Mouse (Mus musculus) gastrocnemius, adult 2 months (tissue): Measurements from ENCODE around the gene Cemip. TPM values are rescaled to one million over a fixed set of nuclear protein-coding genes. Genes with fewer than 3 reads are reported as not detected.
A peak's percentile ranks its signal among the peaks of the same experiment; 100 is the strongest.

Experiments used
- DNase-seq: peaks from one replicate; pipeline ENCODE4 v3.0.0; 2022
- H3K27ac ChIP-seq: fragments of 200-600 bp; 2 replicates; pipeline ENCODE4 v1.8.1; 2022; ENCODE audit warnings: mild to moderate bottlenecking
- H3K4me3 ChIP-seq: fragments of 200-600 bp; 2 replicates; pipeline ENCODE4 v1.8.1; 2022; ENCODE audit warnings: mild to moderate bottlenecking, moderate library complexity
- CTCF ChIP-seq: fragments of 200-600 bp; IDR thresholded peaks from 2 replicates; pipeline ENCODE4 v1.8.1; 2022; ENCODE audit warnings: antibody characterized with exemption, mild to moderate bottlenecking, moderate library complexity
- intact Hi-C: fragments of 180-260 bp; cut with DNase I; formaldehyde crosslinking; loops from one replicate; pipeline ENCODE4 v1.15.1; 2025
- total RNA-seq, 2 experiments: library from RNA; stranded (reverse); gene quantifications; 2 replicates each; pipeline ENCODE4 v1.2.3; 2021

Cemip gene
- total RNA-seq, 2 experiments from 2014 or later: not detected

- intact Hi-C loops: loop anchor here (5.0 kb wide), 1 partner anchor 67 kb away; the partner anchor contains the start of gene Abhd17c
- peak; percentile 66 for DNase-seq
Observed at GRCm38 (mm10) chr7:84085049-84085945, 1.0 kb downstream of the Cemip start.

GRCm38 (mm10) chr7:84077257-84078013, 8.9 kb downstream of the Cemip start:
- no peak for DNase-seq
- TF ChIP-seq CTCF: no peak
- intact Hi-C loops: no loop called here
- H3K4me3 ChIP-seq: no peak overlapping the region
- H3K27ac ChIP-seq: no peak overlapping the region

More at GRCm38 (mm10) chr7:84085049-84085945, 1.0 kb downstream of the Cemip start:
- H3K4me3 ChIP-seq: no peak overlapping the region
- no peak for TF ChIP-seq CTCF
- H3K27ac ChIP-seq: no peak overlapping the region

- Histone ChIP-seq H3K27ac (no peak overlapping the region), H3K4me3 (no peak overlapping the region)
- intact Hi-C loops: no loop called here
- no peak for DNase-seq
- TF ChIP-seq CTCF: no peak
Observed at GRCm38 (mm10) chr7:84074266-84074665, 12.0 kb downstream of the Cemip start.

GRCm38 (mm10) chr7:84073856-84074255, 12.4 kb downstream of the Cemip start:
- no peak for TF ChIP-seq CTCF
- intact Hi-C loops: no loop called here
- no peak for DNase-seq
- H3K27ac ChIP-seq: no peak overlapping the region
- H3K4me3 ChIP-seq: no peak overlapping the region

GRCm38 (mm10) chr7:84068931-84069330, 17.4 kb downstream of the Cemip start:
- Histone ChIP-seq H3K27ac (no peak overlapping the region), H3K4me3 (peak overlapping the region; percentile 23)
- intact Hi-C loops: loop anchor here (5.0 kb wide), 1 partner anchor 117 kb away; no protein-coding TSS in a partner anchor
- DNase-seq: peak; percentile 74
- TF ChIP-seq CTCF: no peak

GRCm38 (mm10) chr7:84059799-84060198, 26.5 kb downstream of the Cemip start:
- Histone ChIP-seq H3K27ac (no peak overlapping the region), H3K4me3 (no peak overlapping the region)
- intact Hi-C loops: no loop called here
- no peak for TF ChIP-seq CTCF
- DNase-seq: no peak

- intact Hi-C loops: no loop called here
- H3K4me3 ChIP-seq: no peak overlapping the region
- DNase-seq: peak; percentile 32
- no peak for TF ChIP-seq CTCF
- H3K27ac ChIP-seq: no peak overlapping the region
Observed at GRCm38 (mm10) chr7:84055961-84056629, 30.2 kb downstream of the Cemip start.

- DNase-seq: no peak
- intact Hi-C loops: no loop called here
- no peak overlapping the region for H3K4me3 ChIP-seq
- no peak overlapping the region for H3K27ac ChIP-seq
- no peak for TF ChIP-seq CTCF
Observed at GRCm38 (mm10) chr7:84053856-84054255, 32.4 kb downstream of the Cemip start.

GRCm38 (mm10) chr7:84051423-84051822, 34.9 kb downstream of the Cemip start:
- TF ChIP-seq CTCF: no peak
- no peak for DNase-seq
- no peak overlapping the region for H3K4me3 ChIP-seq
- intact Hi-C loops: no loop called here
- no peak overlapping the region for H3K27ac ChIP-seq

GRCm38 (mm10) chr7:84045546-84045945, 40.8 kb downstream of the Cemip start:
- intact Hi-C loops: no loop called here
- Histone ChIP-seq H3K27ac (no peak overlapping the region), H3K4me3 (no peak overlapping the region)
- no peak for DNase-seq
- no peak for TF ChIP-seq CTCF

GRCm38 (mm10) chr7:84044581-84045290, 41.6 kb downstream of the Cemip start:
- intact Hi-C loops: no loop called here
- DNase-seq: no peak
- H3K4me3 ChIP-seq: no peak overlapping the region
- no peak for TF ChIP-seq CTCF
- H3K27ac ChIP-seq: no peak overlapping the region

GRCm38 (mm10) chr7:84042726-84043125, 43.6 kb downstream of the Cemip start:
- TF ChIP-seq CTCF: no peak
- DNase-seq: no peak
- Histone ChIP-seq H3K4me3 (no peak overlapping the region), H3K27ac (no peak overlapping the region)
- intact Hi-C loops: no loop called here
